Mouse (Mus musculus) neural tube, embryonic 12.5 days (tissue): ENCODE results near the gene Arf1. TPM values are rescaled to one million over a fixed set of nuclear protein-coding genes. Genes with fewer than 3 reads are reported as not detected.

Source experiments
- ATAC-seq: fragments of 200-750 bp; cut with Nextera tagmentation; 2 replicates; pipeline ENCODE4 v1.8.0; 2017; ENCODE audit warnings: low read depth, mild to moderate bottlenecking, moderate TSS enrichment, moderate library complexity; ENCODE audit not compliant: low FRiP score
- H3K27ac ChIP-seq: fragments of 300-500 bp; sonication (generic); 2 replicates; pipeline ENCODE4 v1.5.1; 2016
- H3K27me3 ChIP-seq: fragments of 300-500 bp; sonication (generic); replicated peaks from 2 replicates; pipeline ENCODE4 v1.6.1; 2016; ENCODE audit warnings: mild to moderate bottlenecking
- H3K36me3 ChIP-seq: fragments of 300-500 bp; sonication (generic); 2 replicates; pipeline ENCODE4 v1.6.1; 2016; ENCODE audit warnings: mild to moderate bottlenecking
- H3K4me1 ChIP-seq: fragments of 300-500 bp; sonication (generic); 2 replicates; pipeline ENCODE4 v1.6.1; 2016
- H3K4me2 ChIP-seq: fragments of 300-500 bp; sonication (generic); replicated peaks from 2 replicates; pipeline ENCODE4 v1.6.1; 2016; ENCODE audit warnings: mild to moderate bottlenecking
- H3K4me3 ChIP-seq: fragments of 300-500 bp; sonication (generic); 2 replicates; pipeline ENCODE4 v1.5.1; 2016
- H3K9ac ChIP-seq: fragments of 300-500 bp; sonication (generic); 2 replicates; pipeline ENCODE4 v1.6.1; 2016; ENCODE audit warnings: mild to moderate bottlenecking
- H3K9me3 ChIP-seq: fragments of 300-500 bp; sonication (generic); 2 replicates; pipeline ENCODE4 v1.6.1; 2016; ENCODE audit warnings: mild to moderate bottlenecking
- WGBS: fragments of 180-500 bp; shearing (Covaris S2); methylation state at CpG from one replicate; pipeline ENCODE4 v1.1.7; 2016; 5-methylcytosine and 5-hydroxymethylcytosine counted together
- polyA plus RNA-seq: library from polyadenylated mRNA; unstranded; fragments of >200 nt; fragmentation: Nextera tagmentation; extraction: Ambion mirVana; gene quantifications from 2 replicates; pipeline ENCODE4 v1.2.1, GENCODE M21; 2016

Gene Arf1
- polyA plus RNA-seq: 623 and 633 TPM in 2 replicates

DNA sequence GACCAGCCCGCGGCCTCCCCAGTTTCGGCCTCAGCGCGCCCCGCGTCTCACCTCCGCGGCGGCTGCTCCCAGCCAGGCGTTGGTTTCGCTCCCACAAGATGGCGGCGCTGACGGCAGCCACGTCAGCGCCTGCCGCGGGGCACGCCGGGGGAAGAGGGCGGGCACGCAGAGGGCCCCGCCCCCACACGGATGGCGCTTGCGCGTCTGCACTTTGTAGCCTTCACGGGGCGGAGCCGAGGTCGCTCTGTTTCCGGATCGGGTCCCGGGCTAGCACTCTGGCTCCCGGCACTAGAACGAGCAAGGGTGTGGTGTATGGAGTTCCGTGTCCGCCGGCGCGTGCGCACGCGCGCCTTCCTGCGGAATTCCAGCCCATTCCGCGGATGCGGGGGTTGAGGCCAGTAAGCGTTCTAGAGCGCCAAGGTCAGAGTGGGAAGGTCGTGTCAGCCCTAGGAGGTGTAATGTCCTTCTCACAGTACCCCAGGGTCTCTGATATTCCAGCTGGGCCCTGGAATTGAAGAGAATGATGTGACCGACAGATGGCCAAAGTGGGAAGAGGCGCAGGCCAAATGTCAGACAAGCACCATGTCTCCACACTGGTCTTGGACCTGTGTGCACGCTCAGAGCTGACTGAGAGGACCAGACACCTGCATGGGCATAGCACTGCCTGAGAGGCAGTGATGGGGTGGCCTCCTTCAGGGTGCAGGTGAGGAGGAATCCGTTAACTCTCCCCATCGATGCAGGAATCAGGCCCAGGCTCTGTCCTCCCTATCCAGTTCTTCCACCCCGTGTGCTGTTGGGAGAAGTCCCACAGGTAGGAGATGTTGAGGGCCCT is at the start of gene Arf1:
Gene Arf1, minus strand, starts transcription at position 149 of the 832 bp plus-strand sequence.
- Histone ChIP-seq H3K9me3 (no peaks in the 10 kb centered on the region), H3K27me3 (no peaks in the 10 kb centered on the region), H3K9ac (peak within 1 kb of the TSS; percentile 97), H3K4me2 (peak within 1 kb of the TSS; percentile 91), H3K4me3 (peak within 1 kb of the TSS; percentile 100), H3K36me3 (peaks cover 4% of the 10 kb centered on the region; the same call in 1 of the 2 replicates), H3K27ac (peak within 1 kb of the TSS; percentile 89), H3K4me1 (peaks cover 30% of the 10 kb centered on the region)
- ATAC-seq: peak; percentile 95
- 4% methylated on average over 59 of the region's 59 CpGs for WGBS

DNA sequence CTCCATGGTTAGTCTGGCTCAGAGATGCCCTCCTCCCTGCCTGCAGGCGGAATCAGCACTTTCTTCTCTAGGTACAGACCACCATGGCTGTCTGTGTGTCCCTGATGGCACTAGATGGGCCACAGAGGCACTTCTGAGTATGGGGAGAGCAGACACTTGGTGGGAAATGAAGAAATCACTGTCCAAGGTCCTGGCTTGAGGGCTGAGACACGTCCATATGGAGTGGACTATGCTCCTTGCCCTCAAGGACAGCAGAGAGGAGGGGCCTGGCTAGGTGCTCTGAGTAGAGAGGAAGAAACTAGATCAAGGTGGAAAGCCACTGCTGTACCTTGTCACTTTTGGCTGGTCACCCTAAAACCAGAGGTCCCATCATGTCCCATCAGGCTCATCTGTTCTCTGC is 48.8 kb upstream of the Arf1 start:
- Histone ChIP-seq H3K4me2 (no peak overlapping the region), H3K4me1 (no peaks in the 10 kb centered on the region), H3K27ac (no peak overlapping the region), H3K36me3 (no peaks in the 10 kb centered on the region), H3K27me3 (0 out of 2 replicates have a peak, but pooled peaks cover 6% of the 10 kb centered on the region), H3K9me3 (no peaks in the 10 kb centered on the region), H3K9ac (no peak overlapping the region), H3K4me3 (no peak overlapping the region)
- ATAC-seq: no peak
- 44% methylated on average over 2 of the region's 2 CpGs for WGBS

DNA sequence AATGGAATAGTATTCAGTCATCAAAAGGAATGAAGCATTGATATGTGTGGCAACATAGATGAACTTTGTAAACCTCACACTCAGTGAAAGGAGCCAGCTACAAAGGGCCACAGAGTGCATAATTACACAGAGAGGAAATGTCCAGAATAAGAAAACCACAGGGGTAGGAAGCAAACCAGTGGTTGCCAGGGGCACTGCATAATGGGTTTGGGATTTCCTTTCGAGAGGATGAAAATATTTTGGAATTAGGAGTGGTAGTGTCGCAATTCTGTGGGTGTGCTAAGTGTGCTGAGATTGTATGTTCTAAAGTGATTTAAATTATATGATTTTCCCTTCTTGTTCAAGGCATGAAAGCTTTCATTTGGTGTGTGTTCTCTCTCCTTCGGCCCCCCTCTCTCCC is 46.1 kb upstream of the Arf1 start:
- WGBS: 74% methylated on average over 3 of the region's 3 CpGs
- Histone ChIP-seq H3K4me1 (no peaks in the 10 kb centered on the region), H3K27ac (no peak overlapping the region), H3K36me3 (no peaks in the 10 kb centered on the region), H3K27me3 (0 out of 2 replicates have a peak, but pooled peaks cover 6% of the 10 kb centered on the region), H3K9me3 (peaks cover 3% of the 10 kb centered on the region), H3K4me2 (no peak overlapping the region), H3K4me3 (no peak overlapping the region), H3K9ac (no peak overlapping the region)
- no peak for ATAC-seq

GRCm38 (mm10) chr11:59266727-59267126 is 38.7 kb upstream of the Arf1 start:
- Histone ChIP-seq H3K4me2 (no peak overlapping the region), H3K27ac (no peak overlapping the region), H3K9me3 (peaks cover 10% of the 10 kb centered on the region), H3K27me3 (peaks cover 26% of the 10 kb centered on the region), H3K4me3 (no peak overlapping the region), H3K36me3 (no peaks in the 10 kb centered on the region), H3K9ac (no peak overlapping the region), H3K4me1 (peaks cover 13% of the 10 kb centered on the region; the same call in 1 of the 2 replicates)
- no peak for ATAC-seq
- 32% methylated on average over 6 of the region's 6 CpGs for WGBS

DNA sequence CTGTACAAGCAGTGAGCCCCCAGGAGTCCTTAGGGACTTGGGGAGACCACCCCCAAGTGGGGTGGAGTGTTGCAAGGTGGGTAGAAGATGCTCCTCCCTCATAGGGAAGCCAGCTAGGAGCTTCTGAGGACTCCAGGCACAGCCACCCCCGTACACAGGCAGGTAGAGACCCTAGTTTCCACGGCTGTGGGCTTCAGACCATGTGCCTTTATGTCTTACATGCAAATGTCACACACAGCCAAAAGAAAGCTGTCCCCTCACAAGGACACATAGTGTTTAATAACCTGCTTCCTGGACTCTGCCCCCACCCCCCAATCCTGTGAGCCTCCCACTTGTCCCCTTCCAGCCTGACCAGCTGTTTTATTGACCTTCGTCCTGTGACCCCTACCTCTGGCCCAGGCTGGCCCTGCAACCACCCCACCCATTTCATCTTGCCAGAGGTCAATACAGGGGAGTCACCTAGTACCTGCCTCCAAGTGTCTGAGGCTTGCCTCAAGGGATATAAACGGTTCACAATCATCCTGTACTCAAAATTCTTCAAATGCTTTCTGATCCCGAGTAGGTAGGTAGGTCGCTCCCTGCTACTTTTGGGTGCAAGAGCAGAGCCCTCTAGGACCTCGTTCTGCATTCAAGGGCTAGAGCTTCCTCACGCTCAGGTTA is 37.2 kb upstream of the Arf1 start:
- H3K9ac ChIP-seq: no peak overlapping the region
- peak overlapping the region; percentile 65; the same call in 1 of the 2 replicates for H3K4me2 ChIP-seq
- peaks cover 13% of the 10 kb centered on the region; the same call in 1 of the 2 replicates for H3K4me1 ChIP-seq
- no peaks in the 10 kb centered on the region for H3K36me3 ChIP-seq
- no peak overlapping the region for H3K27ac ChIP-seq
- H3K9me3 ChIP-seq: peaks cover 10% of the 10 kb centered on the region
- peaks cover 40% of the 10 kb centered on the region for H3K27me3 ChIP-seq
- no peak for ATAC-seq
- no peak overlapping the region for H3K4me3 ChIP-seq
- 53% methylated on average over 8 of the region's 8 CpGs for WGBS

- Histone ChIP-seq H3K36me3 (no peaks in the 10 kb centered on the region), H3K4me2 (peak overlapping the region; percentile 65), H3K9ac (peak overlapping the region; percentile 51; the same call in 1 of the 2 replicates), H3K4me1 (peaks cover 13% of the 10 kb centered on the region; the same call in 1 of the 2 replicates), H3K4me3 (peak overlapping the region; percentile 41), H3K9me3 (peaks cover 9% of the 10 kb centered on the region), H3K27me3 (peaks cover 42% of the 10 kb centered on the region), H3K27ac (no peak overlapping the region)
- peak; percentile 30; the same call in 1 of the 2 replicates for ATAC-seq
- WGBS: 4% methylated on average over 8 of the region's 8 CpGs
Measured at GRCm38 (mm10) chr11:59264593-59264992, 36.5 kb upstream of the Arf1 start.

GRCm38 (mm10) chr11:59263870-59264563 is 35.9 kb upstream of the Arf1 start:
- Histone ChIP-seq H3K4me3 (peak overlapping the region; percentile 41), H3K9ac (peak overlapping the region; percentile 51), H3K27ac (peak overlapping the region; percentile 33; the same call in 1 of the 2 replicates), H3K4me2 (peak overlapping the region; percentile 65), H3K9me3 (peaks cover 7% of the 10 kb centered on the region; the same call in 1 of the 2 replicates), H3K27me3 (peaks cover 42% of the 10 kb centered on the region), H3K36me3 (no peaks in the 10 kb centered on the region), H3K4me1 (peaks cover 13% of the 10 kb centered on the region; the same call in 1 of the 2 replicates)
- ATAC-seq: peak; percentile 90
- under 1% methylated on average over 56 of the region's 56 CpGs for WGBS

DNA sequence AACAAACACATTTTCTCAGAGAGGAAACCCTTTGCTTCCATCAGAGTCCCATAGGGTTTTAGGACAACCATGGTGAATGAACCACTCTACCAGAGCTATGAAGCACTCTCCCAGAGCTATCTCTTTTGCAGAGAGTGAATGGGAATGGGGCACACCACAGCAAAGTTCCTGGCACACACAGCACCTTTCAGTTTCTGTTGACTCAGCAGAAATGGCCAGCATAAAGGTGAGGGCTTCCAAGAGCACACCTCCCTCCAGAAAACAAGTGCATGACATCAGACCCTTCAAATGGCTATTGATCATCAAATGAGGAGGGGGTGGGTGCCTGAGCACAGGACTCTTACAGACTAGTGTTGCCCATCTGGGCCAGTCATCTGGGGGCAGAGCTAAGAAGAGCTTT is 34.2 kb upstream of the Arf1 start:
- H3K4me3 ChIP-seq: no peak overlapping the region
- no peak overlapping the region for H3K4me2 ChIP-seq
- peaks cover 39% of the 10 kb centered on the region for H3K27me3 ChIP-seq
- no peak overlapping the region for H3K9ac ChIP-seq
- H3K27ac ChIP-seq: no peak overlapping the region
- peaks cover 13% of the 10 kb centered on the region; the same call in 1 of the 2 replicates for H3K4me1 ChIP-seq
- ATAC-seq: no peak
- H3K36me3 ChIP-seq: no peaks in the 10 kb centered on the region
- no peaks in the 10 kb centered on the region for H3K9me3 ChIP-seq

DNA sequence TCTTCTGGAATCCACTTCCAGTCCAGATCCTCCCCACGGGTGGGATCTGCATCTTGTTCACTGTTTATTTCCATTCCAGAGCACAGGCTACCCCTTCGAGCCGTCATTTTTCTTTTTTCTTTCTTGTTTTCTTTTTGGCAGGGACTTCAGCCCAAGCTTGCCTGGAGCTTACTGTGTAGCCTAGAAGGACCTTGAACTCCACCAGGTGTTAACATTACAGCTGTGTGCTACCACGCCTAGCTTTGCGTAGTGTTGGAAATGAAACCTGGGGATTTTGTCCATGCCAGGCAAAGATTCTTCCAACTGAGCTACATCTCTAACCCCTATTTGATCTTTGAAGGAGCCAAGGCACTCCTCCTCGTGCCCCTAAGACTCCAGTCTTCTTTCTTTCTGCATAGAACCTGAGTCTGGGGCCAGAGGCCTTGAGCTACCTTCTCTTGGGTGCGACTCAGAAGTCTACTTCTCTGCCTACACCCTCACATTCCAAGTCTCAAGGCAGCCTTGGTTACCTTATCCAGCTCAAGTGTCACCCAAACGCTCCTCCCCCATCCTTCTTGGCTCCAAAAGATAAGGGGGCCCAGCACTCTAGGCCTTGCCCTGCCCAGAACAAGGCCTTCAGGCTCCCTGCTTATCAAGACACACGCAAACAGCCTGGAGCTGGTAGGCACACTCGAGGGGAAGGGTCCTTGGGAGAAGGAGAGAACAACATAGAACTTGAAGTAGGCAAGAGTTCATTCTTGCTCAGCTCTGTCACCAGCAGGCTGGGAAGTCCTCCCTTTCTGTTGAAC is 32.8 kb upstream of the Arf1 start:
- Histone ChIP-seq H3K27ac (no peak overlapping the region), H3K27me3 (peaks cover 27% of the 10 kb centered on the region), H3K4me3 (no peak overlapping the region), H3K36me3 (no peaks in the 10 kb centered on the region), H3K4me2 (no peak overlapping the region), H3K9ac (no peak overlapping the region), H3K9me3 (no peaks in the 10 kb centered on the region), H3K4me1 (peaks cover 13% of the 10 kb centered on the region; the same call in 1 of the 2 replicates)
- 89% methylated on average over 10 of the region's 10 CpGs for WGBS
- ATAC-seq: no peak

GRCm38 (mm10) chr11:59259647-59260046 is 31.6 kb upstream of the Arf1 start:
- WGBS: 91% methylated on average over 7 of the region's 7 CpGs
- Histone ChIP-seq H3K4me3 (no peak overlapping the region), H3K9me3 (no peaks in the 10 kb centered on the region), H3K27ac (no peak overlapping the region), H3K36me3 (no peaks in the 10 kb centered on the region), H3K4me2 (no peak overlapping the region), H3K9ac (no peak overlapping the region), H3K27me3 (peaks cover 22% of the 10 kb centered on the region), H3K4me1 (peaks cover 5% of the 10 kb centered on the region; the same call in 1 of the 2 replicates)
- ATAC-seq: no peak

DNA sequence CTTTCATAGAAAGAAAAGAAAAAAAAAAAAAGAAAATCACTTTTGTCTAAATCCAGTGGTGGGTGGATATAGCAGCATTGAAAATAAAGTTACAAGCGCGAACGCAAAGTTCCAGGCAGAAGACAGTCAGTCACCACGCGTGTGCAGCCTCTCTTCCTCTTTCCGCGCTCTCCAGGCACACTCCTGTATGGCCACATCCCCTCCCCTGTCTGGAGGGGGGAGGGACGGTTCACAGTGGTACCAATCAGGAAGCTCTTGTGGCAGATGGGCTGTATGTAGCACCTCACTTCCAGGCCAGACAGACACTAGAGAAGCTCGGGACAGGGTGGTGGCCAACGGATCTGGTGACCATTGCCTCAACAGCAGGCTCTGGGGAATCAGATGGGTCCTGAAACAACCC is 20.0 kb upstream of the Arf1 start:
- H3K27ac ChIP-seq: no peak overlapping the region
- no peak for ATAC-seq
- H3K27me3 ChIP-seq: peaks cover 6% of the 10 kb centered on the region; the same call in 1 of the 2 replicates
- WGBS: 78% methylated on average over 10 of the region's 10 CpGs
- no peak overlapping the region for H3K9ac ChIP-seq
- no peaks in the 10 kb centered on the region for H3K36me3 ChIP-seq
- no peak overlapping the region for H3K4me2 ChIP-seq
- H3K9me3 ChIP-seq: no peaks in the 10 kb centered on the region
- H3K4me1 ChIP-seq: no peaks in the 10 kb centered on the region
- no peak overlapping the region for H3K4me3 ChIP-seq
